Mouse (Mus musculus) MEL-GATA-1-ER (cell line): ENCODE data around the gene Gaa.
A peak's percentile ranks its signal among the peaks of the same experiment; 100 is the strongest.

ENCODE experiments used
- DNase-seq: peaks from one replicate; pipeline ENCODE4 v3.0.0-alpha.2; 2012; ENCODE audit warnings: low read depth; ENCODE audit errors: extremely low read depth

Gaa gene

GRCm38 (mm10) chr11:119300986-119301385 lies 33.3 kb downstream of the Gaa start:
- DNase-seq: no peak

- peak; percentile 37 for DNase-seq
Measured at GRCm38 (mm10) chr11:119304904-119305712, 37.4 kb downstream of the Gaa start.

GRCm38 (mm10) chr11:119306762-119307657 lies 39.3 kb downstream of the Gaa start:
- DNase-seq: no peak

- no peak for DNase-seq
Measured at GRCm38 (mm10) chr11:119307658-119307867, 39.9 kb downstream of the Gaa start, which contains the start of gene Card14. Card14 (plus strand) TSS chr11:119307768.

GRCm38 (mm10) chr11:119307916-119308315 lies 40.2 kb downstream of the Gaa start:
- no peak for DNase-seq

- DNase-seq: no peak
Measured at GRCm38 (mm10) chr11:119310621-119311020, 42.9 kb downstream of the Gaa start.

GRCm38 (mm10) chr11:119314252-119314936 lies 46.7 kb downstream of the Gaa start:
- DNase-seq: no peak

- no peak for DNase-seq
Measured at GRCm38 (mm10) chr11:119316720-119317119, 49.0 kb downstream of the Gaa start.

GRCm38 (mm10) chr11:119322521-119322920 lies 54.8 kb downstream of the Gaa start:
- no peak for DNase-seq

- no peak for DNase-seq
Measured at GRCm38 (mm10) chr11:119325068-119325467, 57.4 kb downstream of the Gaa start.

- DNase-seq: no peak
Measured at GRCm38 (mm10) chr11:119330592-119330991, 62.9 kb downstream of the Gaa start.

- DNase-seq: no peak
Measured at GRCm38 (mm10) chr11:119331970-119332369, 64.3 kb downstream of the Gaa start.
